Mouse (Mus musculus) fibroblast of lung, adult 2 months (primary cell): ENCODE measurements around the gene Gpr19.

ENCODE experiments used
- DNase-seq: peaks from one replicate; pipeline ENCODE4 v3.0.0-alpha.2; 2011; ENCODE audit warnings: low read depth

Gpr19 gene

GRCm38 (mm10) chr6:134898095-134898965 is at the start of gene Gpr19:
Gene Gpr19 (minus strand): TSS chr6:134898578.
- DNase-seq = peak; percentile 92

GRCm38 (mm10) chr6:134947311-134948087 is 49.1 kb upstream of the Gpr19 start:
- no peak for DNase-seq

DNA sequence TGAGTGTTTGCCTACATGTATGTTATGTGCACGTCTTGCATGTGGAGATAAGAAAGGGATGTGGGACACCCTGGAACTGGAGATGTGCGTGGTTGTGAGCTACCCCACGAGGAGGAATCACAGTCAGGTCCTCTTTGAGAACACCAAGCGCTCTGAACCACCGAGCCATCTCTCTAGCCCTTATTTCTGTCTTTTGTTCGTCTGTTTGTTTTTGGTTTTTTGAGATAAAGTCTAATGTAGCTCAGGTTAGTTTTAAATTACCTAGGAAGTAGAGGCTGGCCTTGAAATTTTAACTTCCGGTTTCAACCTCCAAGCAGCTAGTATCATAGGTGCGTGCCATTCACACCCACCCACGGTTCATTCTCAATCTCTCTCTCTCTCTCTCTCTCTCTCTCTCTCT is 48.5 kb upstream of the Gpr19 start:
- DNase-seq = no peak

- DNase-seq = peak; percentile 81
Observed at GRCm38 (mm10) chr6:134946054-134946453, 47.7 kb upstream of the Gpr19 start.

DNA sequence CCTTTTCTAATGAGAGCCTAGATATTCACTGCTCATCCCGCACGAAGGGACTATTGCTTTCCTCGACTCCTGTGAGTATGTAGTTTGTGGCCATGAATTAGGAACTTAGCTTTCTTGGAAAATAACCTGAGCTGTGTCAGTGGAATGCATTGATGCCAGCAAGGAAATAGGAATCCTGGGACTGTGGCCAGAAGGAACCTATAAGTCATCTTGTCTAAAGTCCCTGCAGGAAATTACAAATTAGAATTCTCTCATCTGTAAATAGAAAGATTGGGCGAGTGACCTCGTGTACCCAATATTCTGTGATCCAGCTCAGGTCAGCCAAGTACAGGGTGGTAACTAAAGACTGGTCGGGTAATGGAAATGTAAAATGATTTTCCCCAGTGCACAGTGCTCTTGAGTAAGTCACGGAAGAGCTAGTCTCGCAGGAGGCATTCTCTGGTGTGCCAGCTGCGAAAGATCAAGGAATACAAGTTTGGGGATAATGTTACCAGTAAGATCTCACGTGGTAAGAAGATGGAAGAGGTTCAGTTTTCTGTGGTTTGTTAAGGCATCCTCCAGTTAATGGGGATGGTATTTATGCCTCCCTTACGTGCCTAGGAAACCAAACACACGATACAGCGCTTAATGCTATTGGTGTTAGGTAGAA is 45.5 kb upstream of the Gpr19 start:
- no peak for DNase-seq

DNA sequence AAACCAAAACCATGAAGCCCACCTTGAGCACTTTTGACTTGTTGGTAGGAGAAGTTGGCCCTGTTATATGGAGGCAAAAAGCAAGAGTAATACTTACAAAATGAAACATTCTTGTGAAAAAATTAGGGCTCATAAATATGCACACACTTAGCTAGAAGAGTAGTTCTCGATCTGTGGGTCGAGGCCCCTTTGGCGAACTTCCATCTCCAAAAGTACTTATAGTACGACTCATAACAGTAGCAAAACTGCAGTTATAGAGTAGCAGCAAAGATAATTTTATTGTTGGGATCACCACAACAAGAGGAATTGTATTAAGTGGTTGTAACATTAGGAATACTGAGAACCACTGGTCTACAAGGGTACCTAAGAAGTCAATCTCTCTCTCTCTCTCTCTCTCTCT is 41.4 kb upstream of the Gpr19 start:
- no peak for DNase-seq

- no peak for DNase-seq
Observed at GRCm38 (mm10) chr6:134934305-134934704, 35.9 kb upstream of the Gpr19 start.

DNA sequence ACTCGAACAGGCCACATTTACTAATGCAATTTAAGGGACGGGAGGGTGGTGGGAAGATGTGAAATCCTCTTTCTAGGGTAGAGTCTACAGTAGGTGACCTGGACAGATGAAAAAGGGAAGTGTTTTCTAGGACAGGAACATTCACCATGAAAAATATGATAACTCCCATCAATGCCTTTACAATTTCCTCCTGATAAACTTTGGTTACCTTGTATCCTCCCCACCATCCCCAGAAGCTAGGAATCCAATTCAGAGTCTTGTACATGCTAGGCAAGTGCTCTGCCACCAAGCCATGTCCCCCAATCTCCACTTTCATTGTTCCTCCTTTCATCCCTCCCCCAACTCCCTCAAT is 34.8 kb upstream of the Gpr19 start:
- DNase-seq = no peak

DNA sequence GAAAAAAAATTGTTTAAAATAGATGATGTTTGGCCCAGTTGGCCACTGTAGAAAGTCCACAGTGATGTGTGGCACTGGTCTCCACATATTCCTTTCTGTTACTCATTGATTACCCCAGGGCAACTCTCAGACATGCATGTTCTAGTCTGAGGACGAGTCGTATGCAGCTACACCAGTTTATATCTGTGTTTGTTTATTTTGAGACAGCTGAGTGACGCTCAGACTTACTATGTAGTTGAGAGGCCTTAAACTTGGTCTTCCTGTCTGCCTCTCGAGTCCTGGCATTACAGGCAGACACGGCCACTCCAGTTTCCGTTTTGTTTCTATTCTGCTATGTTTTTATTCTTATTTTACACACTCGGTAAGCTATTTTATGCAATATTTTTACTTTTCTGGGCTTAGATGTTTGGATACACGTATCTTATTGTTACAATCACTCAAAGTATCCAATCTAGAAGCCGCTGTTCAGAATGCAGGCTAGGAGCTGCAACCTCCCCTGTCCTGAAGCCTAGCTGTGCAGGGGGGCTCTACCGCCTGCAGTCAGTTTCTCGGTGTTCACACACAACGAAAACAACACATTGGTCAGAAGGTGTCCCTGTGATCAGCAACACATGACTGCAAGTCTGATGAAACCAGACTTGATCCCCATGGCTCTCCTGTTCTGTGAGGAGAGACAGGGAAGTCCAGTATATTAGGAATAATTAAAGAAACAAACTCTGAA is 34.3 kb upstream of the Gpr19 start:
- no peak for DNase-seq

DNA sequence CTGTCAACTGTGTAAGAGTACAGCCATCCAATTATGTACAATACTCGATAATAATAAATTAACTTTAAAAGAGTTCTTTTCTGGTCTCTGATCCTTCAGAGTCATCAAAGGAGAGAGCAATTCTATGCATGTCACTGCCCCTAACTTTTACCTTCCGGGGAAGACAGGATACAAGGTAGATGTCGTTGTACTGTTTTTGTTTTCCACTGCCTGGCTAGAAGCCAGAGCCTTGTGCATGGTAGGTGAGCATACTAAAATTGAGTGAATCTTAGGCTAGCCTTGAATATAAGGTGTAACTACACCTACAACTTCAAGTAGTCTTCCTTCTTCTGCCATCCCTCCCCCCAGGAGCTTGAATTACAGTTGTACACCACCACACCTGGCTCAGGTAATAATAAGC is 32.8 kb upstream of the Gpr19 start:
- DNase-seq = no peak

- DNase-seq = no peak
Observed at GRCm38 (mm10) chr6:134930383-134930782, 32.0 kb upstream of the Gpr19 start.

GRCm38 (mm10) chr6:134929926-134930325 is 31.5 kb upstream of the Gpr19 start:
- no peak for DNase-seq

GRCm38 (mm10) chr6:134928889-134929310 is 30.5 kb upstream of the Gpr19 start:
- no peak for DNase-seq

- peak; percentile 97 for DNase-seq
Observed at GRCm38 (mm10) chr6:134928096-134928888, 29.9 kb upstream of the Gpr19 start.

GRCm38 (mm10) chr6:134927595-134928095 is 29.3 kb upstream of the Gpr19 start:
- no peak for DNase-seq

- no peak for DNase-seq
Observed at GRCm38 (mm10) chr6:134926803-134927594, 28.6 kb upstream of the Gpr19 start.

DNA sequence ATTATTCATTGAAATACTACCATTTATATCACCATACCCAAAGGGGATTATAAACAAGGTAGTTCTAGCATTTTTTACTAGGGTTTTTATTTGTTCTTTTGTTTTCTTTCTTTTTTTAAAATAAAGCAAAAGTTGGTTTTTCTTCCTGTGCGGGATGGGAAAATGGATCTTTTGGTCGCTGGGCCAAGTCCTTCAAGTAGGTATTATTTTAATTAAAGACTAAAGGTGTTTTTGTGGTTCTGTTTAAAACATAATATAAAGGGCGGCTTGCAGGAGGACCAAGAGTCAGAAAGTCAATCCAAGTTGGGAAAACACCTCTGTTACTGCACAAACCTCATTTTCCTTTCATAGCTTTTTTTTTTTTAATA is 27.9 kb upstream of the Gpr19 start:
- DNase-seq = no peak

DNA sequence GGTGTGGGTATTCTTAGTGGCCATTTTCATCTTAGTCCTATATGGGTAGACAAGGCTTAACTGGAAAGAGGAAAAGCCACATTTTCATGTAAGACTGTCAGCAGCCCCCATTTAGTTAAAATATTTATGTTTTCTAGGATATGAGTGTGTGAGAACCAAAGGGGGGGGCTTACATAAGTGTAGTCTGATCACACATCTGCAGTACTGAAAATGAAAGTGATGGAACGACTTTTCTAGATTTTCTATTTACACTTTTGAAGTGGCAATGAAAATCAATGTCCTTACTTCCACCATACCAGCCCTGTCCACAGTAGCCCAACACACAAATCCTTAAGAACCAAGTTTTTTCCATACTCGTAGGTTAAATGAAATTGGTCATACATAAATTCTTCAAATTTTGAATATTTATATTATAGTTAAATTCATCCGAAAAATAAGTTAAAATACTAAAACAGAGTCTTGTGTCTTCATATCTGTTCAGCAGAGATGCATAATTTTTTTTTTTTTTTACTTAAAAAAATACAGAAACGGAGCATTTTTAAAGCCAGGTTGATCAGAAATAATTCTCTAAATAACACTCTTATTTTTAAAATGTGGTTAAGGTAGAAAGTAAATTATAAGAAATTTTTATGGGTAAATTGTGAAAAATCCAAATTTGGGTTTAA is 27.4 kb upstream of the Gpr19 start:
- DNase-seq = no peak

- no peak for DNase-seq
Observed at GRCm38 (mm10) chr6:134924262-134924661, 25.9 kb upstream of the Gpr19 start.

DNA sequence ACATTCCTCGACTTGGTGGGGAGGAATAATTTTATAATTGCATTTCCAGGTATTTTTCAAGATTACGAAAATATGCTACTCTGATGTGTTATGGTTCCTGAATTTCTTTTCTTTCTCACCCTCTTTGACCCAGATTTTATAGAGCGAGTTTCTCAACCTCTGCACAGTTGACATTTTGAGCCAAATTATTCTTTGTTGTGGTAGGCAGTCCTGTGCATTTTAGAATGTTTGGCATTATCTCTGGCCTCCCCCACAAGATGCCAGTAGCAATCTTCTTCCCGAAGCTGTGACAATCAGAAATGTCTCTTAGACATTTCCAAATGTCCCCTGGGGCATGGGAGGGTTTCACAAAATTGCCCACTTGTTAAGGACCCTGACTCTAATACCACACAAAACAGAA is 25.3 kb upstream of the Gpr19 start:
- no peak for DNase-seq
